Mouse (Mus musculus) forebrain, embryonic 16.5 days (tissue): ENCODE measurements at regions not wholly inside any gene's neighbourhood (a gene's known extent, or its start where the extent isn't known, plus 50 kb on each side); places are given as distances from the start of the nearest gene placed in this dataset.
A peak's percentile ranks its signal among the peaks of the same experiment; 100 is the strongest.

ENCODE experiments used
- ATAC-seq: fragments of 200-750 bp; cut with Nextera tagmentation; 2 replicates; pipeline ENCODE4 v1.8.0; 2017; ENCODE audit warnings: mild to moderate bottlenecking, moderate library complexity
- H3K27ac ChIP-seq: fragments of 300-500 bp; sonication (generic); 2 replicates; pipeline ENCODE4 v1.5.1; 2014; ENCODE audit warnings: low read length, control low read depth
- H3K27me3 ChIP-seq: fragments of 300-500 bp; sonication (generic); replicated peaks from 2 replicates; pipeline ENCODE4 v1.6.1; 2014; ENCODE audit warnings: low read length; ENCODE audit not compliant: control insufficient read depth, insufficient read depth
- H3K36me3 ChIP-seq: fragments of 300-500 bp; sonication (generic); 2 replicates; pipeline ENCODE4 v1.6.1; 2014; ENCODE audit not compliant: control insufficient read depth, insufficient read depth
- H3K4me1 ChIP-seq: fragments of 300-500 bp; sonication (generic); replicated peaks from 2 replicates; pipeline ENCODE4 v1.6.1; 2014; ENCODE audit warnings: low read length; ENCODE audit not compliant: control insufficient read depth, insufficient read depth
- H3K4me2 ChIP-seq: fragments of 300-500 bp; sonication (generic); 2 replicates; pipeline ENCODE4 v1.6.1; 2014; ENCODE audit warnings: mild to moderate bottlenecking, low read length, control low read depth
- H3K4me3 ChIP-seq: fragments of 300-500 bp; sonication (generic); replicated peaks from 2 replicates; pipeline ENCODE4 v1.5.1; 2014; ENCODE audit warnings: mild to moderate bottlenecking, low read length, control low read depth
- H3K9ac ChIP-seq: fragments of 300-500 bp; sonication (generic); replicated peaks from 2 replicates; pipeline ENCODE4 v1.6.1; 2014; ENCODE audit warnings: low read depth, low read length, control low read depth
- H3K9me3 ChIP-seq: fragments of 300-500 bp; sonication (generic); 2 replicates; pipeline ENCODE4 v1.6.1; 2016; ENCODE audit warnings: low read length; ENCODE audit not compliant: control insufficient read depth
- WGBS: fragments of 180-500 bp; shearing (Covaris S2); extraction: QIAGEN DNeasy Blood & Tissue Kit; methylation state at CpG from one replicate; pipeline ENCODE4 v1.1.7; 2014; 5-methylcytosine and 5-hydroxymethylcytosine counted together

DNA sequence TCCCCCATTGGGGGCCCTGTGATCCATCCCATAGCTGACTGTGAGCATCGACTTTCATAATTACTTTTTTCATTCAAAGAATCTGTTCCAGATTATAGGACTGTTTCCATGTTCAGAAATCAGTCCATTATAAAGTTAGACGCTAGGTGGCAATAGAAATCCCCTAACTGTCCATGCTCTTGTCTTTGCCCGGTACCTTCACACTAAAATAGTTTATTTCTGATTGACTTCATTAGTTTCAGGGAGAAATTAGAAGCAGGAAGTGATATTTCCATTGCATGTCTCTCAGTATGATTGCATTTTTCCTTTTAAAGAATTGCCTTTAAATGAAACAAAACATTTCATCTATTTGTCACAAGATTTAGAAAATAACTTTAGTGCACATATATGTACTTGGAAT, 131.7 kb downstream of the Fbxo8 start:
- Histone ChIP-seq H3K4me2 (no peak overlapping the region), H3K36me3 (no peaks in the 10 kb centered on the region), H3K27ac (no peak overlapping the region), H3K9me3 (no peaks in the 10 kb centered on the region), H3K9ac (no peak overlapping the region), H3K4me1 (no peaks in the 10 kb centered on the region), H3K27me3 (no peaks in the 10 kb centered on the region), H3K4me3 (no peak overlapping the region)
- peak; percentile 58; the same call in 1 of the 2 replicates for ATAC-seq
- WGBS = 17% methylated on average over 3 of the region's 3 CpGs

DNA sequence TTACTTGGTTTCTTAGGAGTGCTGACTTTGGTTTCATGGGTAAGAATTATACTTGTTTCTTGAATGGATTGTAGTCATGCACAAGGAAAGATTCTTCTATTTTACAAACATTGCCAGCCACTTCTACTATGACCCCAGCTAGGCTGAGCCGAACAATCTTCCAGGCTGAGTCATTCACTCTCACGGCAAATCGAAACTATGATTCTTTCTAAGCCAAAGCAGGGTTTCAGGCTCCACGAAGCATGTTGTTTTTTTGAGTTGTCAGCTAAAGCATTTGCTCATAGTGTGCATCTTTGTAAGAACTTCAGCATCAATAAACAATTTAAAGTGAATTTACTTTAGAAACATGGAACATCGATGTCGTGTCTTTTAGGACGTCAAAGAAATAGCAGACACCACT, 133.5 kb downstream of the Fbxo8 start:
- H3K4me3 ChIP-seq = no peak overlapping the region
- no peak overlapping the region for H3K9ac ChIP-seq
- H3K27ac ChIP-seq = no peak overlapping the region
- no peak overlapping the region for H3K4me2 ChIP-seq
- 88% methylated on average over 7 of the region's 7 CpGs for WGBS
- no peaks in the 10 kb centered on the region for H3K9me3 ChIP-seq
- no peaks in the 10 kb centered on the region for H3K27me3 ChIP-seq
- H3K4me1 ChIP-seq = no peaks in the 10 kb centered on the region
- no peaks in the 10 kb centered on the region for H3K36me3 ChIP-seq
- ATAC-seq = no peak

DNA sequence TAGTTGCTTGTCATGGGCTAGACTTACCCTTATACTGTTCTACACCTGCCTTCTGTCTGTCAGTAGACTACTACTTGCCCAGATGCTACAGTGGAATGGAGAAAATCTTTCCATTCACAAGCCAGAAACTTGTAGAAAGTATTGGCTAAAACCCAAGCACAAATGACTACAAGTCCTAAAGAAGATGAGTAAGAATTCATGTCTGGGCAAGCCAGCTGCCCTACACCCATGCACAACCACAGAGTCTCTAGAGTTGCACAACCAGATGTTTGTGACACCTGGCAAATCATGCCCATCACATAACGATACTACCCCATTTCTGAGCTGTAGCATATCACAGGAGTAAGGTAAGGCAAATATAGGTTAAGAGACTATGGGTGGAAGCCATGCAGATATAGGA, 144.5 kb downstream of the Fbxo8 start:
- WGBS = 90% methylated on average over 1 of the region's 1 CpGs
- no peaks in the 10 kb centered on the region for H3K9me3 ChIP-seq

DNA sequence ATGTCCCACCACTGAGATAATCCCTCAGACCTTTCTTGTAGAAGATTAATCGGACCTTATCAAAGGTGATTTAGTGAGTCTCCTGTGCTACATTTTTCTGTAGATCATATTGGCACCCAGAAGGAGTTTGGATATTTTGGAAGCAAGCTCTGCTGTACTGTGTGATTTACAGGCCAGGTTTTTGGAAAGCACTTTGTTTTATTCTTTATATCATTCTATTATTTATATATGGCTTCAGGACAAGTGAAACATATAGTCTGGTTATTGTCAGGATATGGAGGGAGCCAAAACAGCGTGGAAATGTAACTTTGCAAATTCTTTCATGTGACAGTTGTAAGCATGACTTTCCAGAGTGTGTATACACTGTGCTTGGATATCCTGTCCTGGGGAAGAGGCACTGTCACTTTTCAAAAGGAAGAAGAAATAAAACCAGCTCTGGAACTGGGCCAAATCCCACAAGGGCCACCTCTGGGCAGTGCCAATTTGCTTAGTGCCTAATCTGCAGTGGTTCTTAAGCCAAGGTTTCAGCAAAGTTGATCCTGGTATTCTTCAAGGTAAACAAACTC, 149.8 kb downstream of the Fbxo8 start:
- no peak overlapping the region for H3K9ac ChIP-seq
- H3K4me1 ChIP-seq = no peaks in the 10 kb centered on the region
- no peak overlapping the region for H3K4me3 ChIP-seq
- ATAC-seq = no peak
- no peaks in the 10 kb centered on the region for H3K9me3 ChIP-seq
- H3K4me2 ChIP-seq = no peak overlapping the region
- H3K27ac ChIP-seq = no peak overlapping the region
- no peaks in the 10 kb centered on the region for H3K36me3 ChIP-seq
- 90% methylated on average over 2 of the region's 2 CpGs for WGBS
- no peaks in the 10 kb centered on the region for H3K27me3 ChIP-seq

More for the DNA sequence above, 144.5 kb downstream of the Fbxo8 start:
- ATAC-seq = no peak
- H3K4me2 ChIP-seq = no peak overlapping the region
- H3K27ac ChIP-seq = no peak overlapping the region
- H3K36me3 ChIP-seq = no peaks in the 10 kb centered on the region
- no peak overlapping the region for H3K4me3 ChIP-seq
- no peaks in the 10 kb centered on the region for H3K27me3 ChIP-seq
- H3K9ac ChIP-seq = no peak overlapping the region
- H3K4me1 ChIP-seq = no peaks in the 10 kb centered on the region

DNA sequence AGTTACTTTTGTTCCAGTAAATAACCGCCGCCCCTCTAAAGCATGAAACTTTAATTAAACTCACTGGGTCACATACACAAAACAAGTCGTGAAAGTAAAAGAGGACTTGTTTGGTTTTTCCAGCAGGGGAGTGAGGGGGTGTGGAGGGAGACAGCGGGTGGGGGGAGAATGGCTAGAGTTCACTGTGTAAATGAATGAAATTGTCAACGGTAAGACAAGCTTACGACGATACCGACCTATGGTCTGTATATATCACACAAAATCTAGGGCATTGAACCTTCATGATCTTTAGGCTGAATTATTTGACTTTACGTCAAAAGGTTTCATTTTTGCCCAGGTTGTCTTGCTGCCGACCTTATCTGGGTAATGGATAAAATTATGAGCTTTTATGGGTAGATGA, 155.5 kb downstream of the Fbxo8 start:
- peak overlapping the region; percentile 47 for H3K4me2 ChIP-seq
- peaks cover 7% of the 10 kb centered on the region; the same call in 1 of the 2 replicates for H3K4me1 ChIP-seq
- H3K9ac ChIP-seq = no peak overlapping the region
- H3K27ac ChIP-seq = no peak overlapping the region
- no peaks in the 10 kb centered on the region for H3K27me3 ChIP-seq
- 0 out of 2 replicates have a peak, but pooled peaks have one; percentile 30 for ATAC-seq
- H3K36me3 ChIP-seq = no peaks in the 10 kb centered on the region
- H3K9me3 ChIP-seq = no peaks in the 10 kb centered on the region
- no peak overlapping the region for H3K4me3 ChIP-seq
- WGBS = 24% methylated on average over 10 of the region's 10 CpGs

DNA sequence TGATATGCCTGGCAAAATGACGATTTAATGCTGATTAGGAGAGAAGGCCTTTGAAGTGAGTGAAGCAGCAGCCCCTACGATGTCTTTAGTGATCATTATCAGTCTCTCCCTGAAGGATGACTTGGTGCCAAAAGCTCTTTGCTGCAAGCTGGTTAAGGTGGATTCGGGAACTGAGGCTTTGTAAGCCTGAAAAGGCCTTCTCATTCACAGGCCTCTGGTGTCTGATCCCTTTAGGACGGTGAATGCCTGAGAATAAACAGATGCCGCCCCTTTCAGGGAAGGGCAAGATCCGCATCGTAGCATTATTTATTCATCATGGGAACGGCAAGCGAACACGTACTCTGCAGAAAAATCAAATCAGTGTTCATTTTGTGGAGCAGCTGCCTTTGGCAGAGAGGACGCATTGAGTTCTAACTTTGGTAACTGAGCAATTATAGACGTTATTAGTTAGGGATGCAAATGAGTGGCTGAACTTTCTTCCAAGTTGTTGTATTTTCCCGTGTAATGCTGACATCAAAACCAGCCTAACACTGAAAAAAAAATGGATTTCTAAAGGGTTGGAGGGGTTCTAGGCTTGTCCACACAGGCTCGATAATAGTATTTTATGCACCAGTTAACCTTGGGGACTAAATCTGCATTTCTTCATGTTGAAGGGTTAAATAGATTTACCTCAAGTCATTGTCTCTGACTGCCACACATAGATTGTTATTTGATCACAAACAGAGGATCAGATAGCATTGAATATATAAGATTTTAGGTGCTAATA, 156.2 kb downstream of the Fbxo8 start:
- peaks cover 7% of the 10 kb centered on the region; the same call in 1 of the 2 replicates for H3K4me1 ChIP-seq
- no peak overlapping the region for H3K27ac ChIP-seq
- no peaks in the 10 kb centered on the region for H3K27me3 ChIP-seq
- H3K36me3 ChIP-seq = no peaks in the 10 kb centered on the region
- peak overlapping the region; percentile 24 for H3K4me3 ChIP-seq
- peak overlapping the region; percentile 47 for H3K4me2 ChIP-seq
- peak; percentile 87 for ATAC-seq
- 5% methylated on average over 14 of the region's 14 CpGs for WGBS
- H3K9ac ChIP-seq = peak overlapping the region; percentile 18; the same call in 1 of the 2 replicates
- H3K9me3 ChIP-seq = no peaks in the 10 kb centered on the region

DNA sequence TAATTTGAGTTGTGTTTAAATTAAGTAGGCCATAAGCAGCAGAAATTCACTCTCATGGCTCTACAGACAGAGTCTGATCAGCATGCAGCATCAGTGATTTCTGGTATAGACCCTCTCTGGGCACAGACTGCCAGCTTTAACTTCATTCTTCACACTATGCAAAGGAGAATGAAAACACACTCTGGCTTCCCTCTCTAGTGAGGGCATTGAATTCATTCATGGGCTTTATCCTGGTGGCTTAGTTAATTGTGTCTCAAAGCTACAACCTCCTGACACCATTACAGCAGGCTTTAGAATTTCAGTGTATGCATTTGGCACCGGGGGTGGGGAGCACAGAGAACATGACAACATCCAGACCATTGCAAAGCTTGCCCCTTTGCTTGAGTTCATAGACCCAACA, 169.1 kb downstream of the Fbxo8 start:
- ATAC-seq = no peak
- WGBS = 20% methylated on average over 1 of the region's 1 CpGs
- Histone ChIP-seq H3K27ac (no peak overlapping the region), H3K4me1 (no peaks in the 10 kb centered on the region), H3K4me3 (no peak overlapping the region), H3K36me3 (no peaks in the 10 kb centered on the region), H3K9ac (no peak overlapping the region), H3K9me3 (no peaks in the 10 kb centered on the region), H3K4me2 (no peak overlapping the region), H3K27me3 (no peaks in the 10 kb centered on the region)

DNA sequence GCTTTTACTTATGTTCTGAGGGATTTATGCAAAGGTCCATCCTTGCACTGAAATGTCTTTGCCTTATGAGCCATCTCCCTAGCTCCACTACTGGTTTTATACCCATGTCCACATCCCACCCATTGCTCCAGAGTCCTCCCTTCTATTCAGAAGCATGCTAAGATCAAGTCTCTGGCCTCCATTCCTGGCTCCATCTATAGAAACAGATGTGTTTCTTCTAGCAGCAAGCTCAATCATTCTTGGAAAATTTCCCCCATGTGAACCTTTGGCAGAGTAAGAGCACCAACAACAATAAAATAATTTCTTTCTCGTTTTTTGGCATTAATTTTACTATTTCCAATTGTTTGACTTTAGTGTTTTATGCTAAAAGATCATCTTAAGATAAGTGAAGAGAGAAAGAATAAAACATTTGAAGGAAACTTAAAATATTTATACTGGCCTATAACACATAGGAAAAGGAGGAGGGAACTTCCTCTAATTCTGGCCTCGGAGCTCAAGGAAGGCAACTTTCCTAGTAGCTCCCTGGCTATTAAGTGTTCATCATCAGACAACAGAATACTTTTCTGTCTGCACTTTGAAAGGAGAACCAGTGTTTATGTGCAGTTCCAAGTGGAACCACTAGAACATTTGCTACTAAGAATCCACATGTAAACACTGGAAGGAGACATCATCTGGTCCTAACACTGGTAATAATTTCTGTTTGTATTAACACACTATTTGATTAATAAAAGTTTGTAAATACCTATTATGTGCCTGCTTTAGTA, 171.8 kb downstream of the Fbxo8 start:
- Histone ChIP-seq H3K27ac (no peak overlapping the region), H3K4me3 (no peak overlapping the region), H3K27me3 (no peaks in the 10 kb centered on the region), H3K36me3 (no peaks in the 10 kb centered on the region), H3K9me3 (no peaks in the 10 kb centered on the region), H3K9ac (no peak overlapping the region), H3K4me2 (no peak overlapping the region), H3K4me1 (no peaks in the 10 kb centered on the region)
- no peak for ATAC-seq
- WGBS = 65% methylated on average over 2 of the region's 2 CpGs

DNA sequence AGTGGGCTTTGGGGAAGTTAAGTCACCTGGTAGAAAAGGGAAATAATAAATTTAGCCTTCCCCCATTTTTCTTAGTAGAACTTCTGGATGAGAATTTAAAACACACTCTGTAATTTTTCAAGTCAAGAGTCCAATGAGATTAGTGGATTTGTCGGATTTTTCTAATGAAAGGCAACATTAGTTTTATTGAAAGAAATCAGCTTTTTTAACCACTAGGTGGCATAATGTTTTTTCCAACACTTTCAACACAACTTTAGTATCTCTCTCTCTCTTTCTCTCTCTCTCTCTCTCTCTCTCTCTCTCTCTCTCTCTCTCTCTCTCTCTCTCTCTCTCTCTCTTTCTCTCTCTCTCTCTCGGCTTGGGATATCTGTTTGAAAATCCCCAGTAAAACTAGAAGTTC, 173.7 kb downstream of the Fbxo8 start:
- ATAC-seq = no peak

More for the DNA sequence above, 173.7 kb downstream of the Fbxo8 start:
- Histone ChIP-seq H3K4me3 (no peak overlapping the region), H3K9ac (no peak overlapping the region), H3K9me3 (no peaks in the 10 kb centered on the region), H3K4me2 (no peak overlapping the region), H3K27ac (no peak overlapping the region), H3K36me3 (no peaks in the 10 kb centered on the region), H3K27me3 (no peaks in the 10 kb centered on the region), H3K4me1 (no peaks in the 10 kb centered on the region)
- WGBS = 70% methylated on average over 2 of the region's 2 CpGs
